Mouse (Mus musculus) granulocyte monocyte progenitor cell, adult 5-6 weeks (primary cell): Measurements from ENCODE around the gene Srsf4. TPM values are rescaled to one million over a fixed set of nuclear protein-coding genes. Genes with fewer than 3 reads are reported as not detected.

Source experiments
- ATAC-seq: replicated peaks from 2 replicates; pipeline ENCODE4 v1.8.0; 2016; ENCODE audit warnings: mild to moderate bottlenecking, moderate TSS enrichment, inconsistent platforms; ENCODE audit not compliant: poor library complexity, severe bottlenecking
- total RNA-seq, 2 experiments: library from RNA; stranded (forward) in 1 of 2; stranded (reverse) in 1 of 2; fragments of 200-712, 200-1000 nt in 1 of 2; fragments of >200 nt in 1 of 2; fragmentation: Nextera tagmentation in 1 of 2; gene quantifications; 2 replicates each; pipeline ENCODE4 v1.2.3; 2014 to 2017

Gene Srsf4
- total RNA-seq (2014; fragmentation: Nextera tagmentation) (62.0 and 78.5 TPM in 2 replicates), total RNA-seq (2017) (66.8 and 72.4 TPM in 2 replicates)

DNA sequence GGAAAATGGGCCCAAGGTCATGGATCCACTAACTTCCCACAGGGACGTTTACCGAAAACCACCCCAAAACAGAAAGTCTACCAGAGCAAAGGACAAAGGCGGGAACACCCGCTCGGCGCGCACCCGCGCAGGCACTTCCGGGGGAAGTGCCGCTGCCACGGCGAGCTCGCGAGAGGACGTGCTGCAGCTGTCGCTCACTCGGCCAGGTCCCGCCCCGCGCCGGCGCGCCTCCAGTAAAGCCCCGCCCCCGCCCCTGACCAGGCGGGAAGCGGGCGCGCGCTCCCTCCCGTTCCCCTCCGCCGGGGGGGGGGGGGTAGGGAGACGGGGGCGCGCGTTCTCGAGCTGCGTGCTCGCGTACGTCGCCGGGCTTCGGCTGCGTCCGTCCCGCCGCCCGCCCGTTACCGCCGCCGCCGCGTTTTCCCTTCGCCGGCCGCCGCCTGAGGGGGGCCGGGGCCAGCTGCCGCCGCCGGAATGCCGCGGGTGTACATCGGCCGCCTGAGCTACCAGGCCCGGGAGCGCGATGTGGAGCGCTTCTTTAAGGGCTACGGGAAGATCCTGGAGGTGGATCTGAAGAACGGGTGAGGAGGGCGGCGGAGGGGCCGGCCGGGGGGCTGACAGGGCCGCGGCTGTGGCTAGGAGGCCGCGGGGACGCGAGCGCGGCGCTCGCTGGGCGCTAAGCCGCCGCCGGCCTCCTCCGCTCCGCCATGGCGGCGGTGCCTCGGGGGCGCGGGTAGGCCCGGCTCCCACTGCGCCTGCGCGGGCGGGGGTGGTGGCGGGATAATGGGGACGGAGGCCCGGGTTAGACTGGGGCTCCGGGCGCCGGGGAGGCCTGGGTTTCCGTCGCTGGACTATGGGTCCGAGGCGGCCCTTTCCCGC is at the start of gene Srsf4:
TSS of gene Srsf4 (plus strand) at position 325 of the 876 bp plus-strand sequence.
- peak; percentile 92 for ATAC-seq

DNA sequence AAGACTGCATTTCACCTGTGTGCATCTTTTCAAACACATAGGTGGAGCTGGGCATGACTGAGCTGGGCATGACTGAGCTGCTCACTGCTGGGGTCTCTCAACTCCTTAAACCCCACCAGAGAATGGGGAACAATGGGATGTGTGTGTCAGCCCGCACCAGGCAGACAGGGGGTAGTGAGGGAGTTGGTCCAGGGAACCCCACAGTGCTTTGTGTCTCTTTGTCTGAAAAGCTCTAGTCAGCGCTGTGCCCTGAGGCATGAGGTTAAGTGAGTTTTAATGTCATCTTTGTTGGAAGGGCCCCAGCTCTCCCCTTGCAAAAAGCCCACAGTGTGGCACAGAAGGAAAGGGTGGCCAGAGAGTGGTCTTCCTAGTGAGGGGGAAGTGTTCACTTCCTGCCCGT is 48.5 kb upstream of the Srsf4 start:
- ATAC-seq = no peak

GRCm38 (mm10) chr4:131825830-131826229 is 47.6 kb upstream of the Srsf4 start:
- ATAC-seq = peak; percentile 78

DNA sequence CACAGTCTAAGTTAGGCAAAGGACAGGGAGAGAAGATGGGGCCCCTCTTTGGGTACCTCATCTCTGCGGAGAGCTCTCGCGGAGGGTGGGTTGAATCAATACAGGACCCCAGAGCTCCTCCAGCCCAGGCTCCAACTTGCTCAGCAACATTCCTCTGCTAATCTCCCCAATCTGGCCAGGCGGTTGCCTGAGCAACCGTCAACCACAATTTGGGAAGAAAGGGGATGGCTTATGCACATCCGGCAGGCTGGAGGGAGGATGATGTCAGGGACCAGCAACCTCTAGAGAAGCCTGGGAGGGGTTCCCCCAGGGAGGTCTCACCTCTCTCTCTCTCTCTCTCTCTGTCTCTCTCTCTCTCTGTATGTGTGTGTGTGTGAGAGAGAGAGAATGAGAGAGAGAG is 46.5 kb upstream of the Srsf4 start:
- ATAC-seq = no peak

GRCm38 (mm10) chr4:131829123-131829522 is 44.3 kb upstream of the Srsf4 start:
- no peak for ATAC-seq

DNA sequence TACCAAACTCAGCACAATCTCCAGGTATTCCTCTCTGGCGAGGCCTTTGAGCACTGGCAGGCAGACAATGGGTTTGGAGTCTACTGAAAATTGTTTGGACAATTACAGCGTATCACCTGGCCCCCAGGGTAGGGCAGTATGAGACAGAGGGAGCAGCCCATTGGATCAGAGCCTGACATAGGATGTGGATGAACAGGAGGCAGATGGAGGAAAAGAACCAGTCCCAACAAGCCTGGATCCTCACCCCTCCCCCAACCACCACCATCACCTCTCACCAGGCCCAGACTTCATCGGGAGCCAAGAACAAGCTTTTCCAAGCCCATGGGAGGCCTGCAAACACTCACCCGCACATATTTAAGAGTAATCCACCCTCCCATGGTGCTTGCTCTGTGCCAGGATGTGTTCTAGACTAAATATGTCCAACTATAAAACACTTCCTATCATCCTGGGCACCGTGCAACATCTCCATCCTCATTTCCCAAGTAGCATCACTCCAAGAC is 41.8 kb upstream of the Srsf4 start:
- ATAC-seq = no peak

DNA sequence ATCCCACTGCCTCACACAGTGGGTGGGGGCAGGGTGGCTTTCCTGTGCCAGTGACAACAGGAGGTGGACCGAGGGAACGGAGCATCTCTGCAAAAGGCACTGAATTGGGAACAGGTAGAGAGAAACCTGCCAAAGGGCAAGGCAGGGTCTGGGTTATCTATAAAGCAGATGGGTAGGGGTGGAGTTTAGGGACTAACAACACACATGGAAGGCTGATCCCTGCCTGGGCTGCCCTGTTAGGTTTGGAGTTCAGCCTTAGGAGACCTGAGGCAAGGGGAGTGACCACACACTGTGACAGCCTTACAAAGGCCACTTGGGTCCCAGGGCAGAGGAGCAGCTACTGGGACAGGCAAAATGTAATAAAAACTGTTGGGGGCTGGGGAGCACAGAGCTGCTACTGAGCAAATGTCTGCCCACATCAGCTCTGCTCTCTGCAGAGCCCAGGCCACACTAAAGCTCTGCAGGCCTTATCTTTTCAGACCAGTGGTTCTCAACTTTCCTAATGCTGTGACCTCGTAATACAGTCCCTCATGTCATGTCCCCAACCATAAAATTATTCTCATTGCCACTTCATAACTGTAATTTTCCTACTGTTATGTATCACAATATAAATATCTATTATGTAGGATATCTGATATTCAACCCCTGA is 40.5 kb upstream of the Srsf4 start:
- ATAC-seq = no peak

- ATAC-seq = no peak
These were observed 39.3 kb upstream of the Srsf4 start for GRCm38 (mm10) chr4:131833971-131834609.

DNA sequence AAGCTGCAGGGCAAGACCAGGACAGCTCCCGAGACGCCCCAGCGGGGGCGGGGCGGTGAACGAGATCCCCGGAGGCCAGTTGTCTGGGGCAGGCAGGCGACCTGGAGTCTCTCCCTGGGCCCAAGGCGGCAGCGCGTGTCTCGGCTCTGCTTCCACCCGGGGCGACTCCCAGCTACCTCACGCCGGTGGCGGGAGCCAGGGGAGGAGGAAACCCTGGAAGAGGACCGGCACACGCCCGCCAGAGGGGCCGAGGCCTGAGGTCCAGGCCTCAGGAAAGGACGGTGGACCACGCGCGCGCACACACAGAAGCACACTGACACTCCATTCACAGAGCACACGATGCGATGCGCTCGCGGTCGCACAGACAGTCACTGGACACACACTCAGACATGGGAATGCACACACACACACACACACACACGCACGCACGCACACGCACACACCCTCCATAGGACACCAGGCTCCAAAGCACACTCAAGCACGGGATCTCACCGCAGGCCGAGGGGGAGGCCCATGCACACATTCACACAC is 37.0 kb upstream of the Srsf4 start:
- peak; percentile 23 for ATAC-seq

GRCm38 (mm10) chr4:131836891-131837491 is 36.4 kb upstream of the Srsf4 start:
- peak; percentile 52 for ATAC-seq

- peak; percentile 72 for ATAC-seq
These were observed 35.4 kb upstream of the Srsf4 start, which contains the start of gene Ptpru for GRCm38 (mm10) chr4:131837872-131838524. Gene Ptpru, minus strand, starts transcription at chr4:131838288.

GRCm38 (mm10) chr4:131843290-131843743 is 30.1 kb upstream of the Srsf4 start, which contains the start of gene Mecr:
Gene Mecr, plus strand, starts transcription at chr4:131843470.
- peak; percentile 96 for ATAC-seq

DNA sequence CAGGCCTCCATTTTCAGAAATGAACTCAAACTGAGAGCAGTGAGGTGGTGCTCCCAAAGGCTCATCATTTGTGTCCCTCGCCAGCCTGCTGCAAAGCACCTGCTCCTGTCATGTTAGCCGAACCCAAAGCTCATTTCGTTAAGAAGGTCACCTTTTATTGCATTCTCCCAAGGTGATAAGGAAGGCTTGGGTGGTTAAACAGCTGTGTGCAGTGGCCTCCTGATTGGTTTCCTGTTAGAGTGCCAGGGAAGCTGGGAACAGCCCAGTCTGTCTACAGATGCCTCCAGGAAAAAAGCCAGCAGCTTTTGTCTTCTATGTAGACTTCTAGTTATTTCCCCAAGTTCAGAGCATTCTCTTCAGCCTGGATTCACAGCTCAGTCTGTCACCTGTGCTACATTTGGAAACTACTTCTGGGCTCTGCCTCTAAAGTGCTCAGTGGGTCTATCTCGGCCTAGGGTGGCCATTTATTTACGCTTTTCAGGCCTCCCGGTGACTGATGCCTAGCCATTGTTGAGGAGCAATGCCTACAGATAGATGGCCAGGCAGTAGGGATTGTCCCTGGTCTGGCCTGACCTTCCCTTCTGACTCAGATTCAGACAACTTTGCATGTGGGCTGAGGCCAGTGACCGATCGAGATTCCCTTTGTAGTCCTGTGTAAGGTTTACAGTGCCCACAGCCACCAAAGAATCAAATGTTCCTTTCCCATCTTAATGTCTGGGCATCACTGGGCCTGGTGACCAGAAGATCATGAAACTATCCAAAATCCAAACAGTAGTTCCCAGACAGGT is 27.2 kb upstream of the Srsf4 start:
- ATAC-seq = no peak

GRCm38 (mm10) chr4:131848082-131848481 is 25.3 kb upstream of the Srsf4 start:
- no peak for ATAC-seq

- no peak for ATAC-seq
These were observed 23.3 kb upstream of the Srsf4 start for GRCm38 (mm10) chr4:131849986-131850638.

DNA sequence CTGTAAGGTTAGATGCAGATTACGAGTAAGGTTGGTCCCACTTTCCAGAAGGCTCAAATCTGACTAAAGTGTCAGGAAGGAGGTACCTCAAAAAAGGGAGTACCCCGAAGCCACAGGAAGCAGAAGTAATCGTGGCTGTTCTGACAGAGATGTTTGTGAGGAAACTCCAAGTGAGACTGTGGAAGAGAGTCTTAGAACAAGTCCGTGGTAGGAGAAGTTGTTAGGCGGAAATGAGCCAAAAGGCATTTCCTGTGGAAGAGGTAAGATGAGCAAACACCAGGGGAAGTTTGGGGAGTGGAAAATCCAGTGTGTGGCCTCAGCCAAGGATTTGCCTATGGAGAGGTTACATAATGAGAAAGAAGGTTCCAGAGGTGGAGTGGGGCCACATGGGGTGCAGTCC is 18.5 kb upstream of the Srsf4 start:
- ATAC-seq = peak; percentile 82

DNA sequence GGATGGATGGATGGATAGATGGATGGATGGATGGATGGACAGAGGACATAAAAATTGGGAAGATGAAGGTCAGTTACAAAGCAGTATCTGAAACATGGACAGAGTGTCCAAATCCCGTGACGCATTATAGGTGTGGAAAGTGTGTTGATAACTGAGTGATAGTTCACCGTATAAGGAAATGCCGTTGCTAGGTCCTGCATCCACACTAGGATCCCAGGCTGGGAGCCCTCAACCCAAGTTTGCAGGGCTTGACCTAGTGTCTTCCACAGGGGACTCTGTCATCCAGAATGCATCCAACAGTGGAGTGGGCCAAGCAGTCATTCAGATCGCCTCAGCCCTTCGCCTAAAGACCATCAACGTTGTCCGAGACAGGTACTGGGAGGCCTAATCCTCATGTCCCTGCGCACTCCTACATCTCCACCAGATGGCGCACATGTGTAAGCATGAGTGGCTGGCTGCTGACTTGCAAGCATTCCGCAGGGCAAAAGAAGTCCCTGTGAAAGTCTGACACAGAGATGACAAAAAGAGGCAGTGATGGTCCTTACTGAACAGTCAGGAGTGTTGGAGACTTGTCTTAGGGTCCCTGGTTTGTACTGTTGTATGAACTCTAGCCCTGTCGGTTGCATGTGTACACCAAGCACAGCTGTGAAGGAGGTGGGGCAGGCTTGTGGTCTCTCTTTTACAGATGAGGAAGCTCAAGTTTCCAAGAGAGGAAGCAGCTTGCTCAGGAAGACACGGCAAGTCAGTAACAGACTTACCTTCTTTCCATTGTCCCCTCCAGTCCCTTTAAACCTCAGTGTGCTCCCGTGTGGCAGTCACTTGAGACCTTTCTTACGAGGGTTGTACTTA is 12.7 kb upstream of the Srsf4 start:
- ATAC-seq = peak; percentile 84
